Mouse (Mus musculus): Measurements from ENCODE around the gene Gng8.

Gene Gng8

DNA sequence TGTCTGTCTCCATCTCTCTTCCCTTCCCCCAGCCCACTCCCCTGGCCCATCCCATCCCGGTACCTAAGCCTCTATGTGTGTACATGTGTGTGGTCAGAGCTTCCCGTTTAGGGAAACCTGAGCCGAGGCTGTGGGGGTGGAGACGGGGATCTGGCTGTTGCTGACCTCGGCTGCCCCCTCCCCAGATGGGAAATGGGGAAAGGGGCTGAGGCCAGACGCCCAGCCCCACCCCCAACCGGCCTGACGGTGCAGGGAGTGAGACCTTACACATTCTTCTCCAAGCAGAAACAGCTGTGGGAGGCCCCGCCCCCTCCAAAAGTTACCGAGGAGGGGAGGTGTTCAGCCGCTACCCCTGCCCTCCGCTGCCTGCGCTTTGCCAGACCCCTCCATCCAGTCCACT lies 15.0 kb upstream of the Gng8 start:
- peak; percentile 58 for DNase-seq

DNA sequence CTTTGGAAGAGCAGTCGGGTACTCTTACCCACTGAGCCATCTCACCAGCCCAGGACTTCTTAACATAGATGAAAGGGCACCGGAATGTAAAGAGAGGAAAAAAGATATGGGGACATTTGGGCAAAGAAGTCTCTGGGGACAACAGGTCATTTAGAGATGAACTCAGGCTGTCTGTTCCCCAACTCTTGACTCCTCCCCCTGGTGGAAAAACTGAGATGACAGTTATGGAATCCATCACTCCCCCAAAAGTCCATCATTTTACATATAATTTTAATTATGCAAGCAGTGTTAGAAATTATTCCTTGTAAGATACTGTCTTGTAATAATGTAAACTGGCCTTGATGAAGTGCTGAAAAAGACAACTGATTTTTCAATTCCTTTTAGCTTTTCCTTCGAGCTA lies 13.9 kb upstream of the Gng8 start:
- no peak for DNase-seq

DNA sequence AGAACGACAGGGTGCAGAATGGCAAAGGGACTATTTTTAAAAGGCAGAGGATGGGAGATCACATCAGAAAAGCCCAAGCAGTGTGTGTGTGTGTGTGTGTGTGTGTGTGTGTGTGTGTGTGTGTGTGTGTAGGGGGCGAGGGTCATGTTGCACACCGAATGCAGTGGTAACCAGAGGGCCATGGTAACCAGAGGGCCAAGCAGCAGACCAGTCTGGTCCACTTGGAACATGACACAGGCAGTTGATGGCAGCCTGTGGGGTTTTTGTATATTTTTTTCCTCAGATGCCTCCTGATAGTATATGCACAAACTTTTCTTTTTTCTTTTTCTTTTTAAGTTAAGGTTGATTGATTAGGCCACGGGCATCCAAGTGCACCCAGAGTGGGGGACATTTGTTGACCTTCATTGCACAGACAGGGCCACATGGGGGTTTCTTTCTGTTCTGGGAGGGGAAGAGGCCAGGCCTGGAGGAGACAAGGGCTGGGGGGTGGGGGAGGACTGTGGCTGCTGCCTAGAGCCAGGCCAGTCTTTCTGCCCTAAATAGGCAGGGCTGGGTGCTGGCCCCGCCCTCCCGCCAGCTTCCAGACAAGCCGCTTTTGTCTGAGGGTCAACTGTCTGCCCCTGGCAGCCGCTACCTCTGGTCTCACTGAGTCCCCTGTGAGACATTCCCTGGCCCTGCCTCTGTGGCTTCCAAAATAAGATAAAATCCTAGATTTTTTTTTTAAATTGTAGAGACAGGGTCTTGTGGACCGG lies 11.6 kb upstream of the Gng8 start:
- peak; percentile 95 for DNase-seq

DNA sequence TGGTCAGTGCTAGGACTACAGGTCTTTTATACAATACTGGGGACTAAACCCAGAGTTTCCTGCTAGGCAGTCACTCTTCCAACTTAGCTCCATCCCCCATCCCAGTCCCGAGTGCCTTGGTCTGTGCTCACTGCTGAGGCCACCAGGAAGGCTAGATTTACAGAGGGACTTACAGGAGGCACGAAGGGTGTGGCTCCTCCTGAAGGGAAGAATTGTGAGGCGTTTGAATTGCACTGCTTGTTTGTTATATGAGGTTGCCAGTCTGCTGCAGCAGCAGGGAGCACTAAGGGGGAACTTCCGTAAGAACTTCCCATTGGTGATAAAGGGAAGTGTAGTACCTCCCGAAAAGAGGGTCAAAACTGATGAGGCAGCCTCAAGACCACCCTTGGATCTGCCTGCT lies 11.0 kb upstream of the Gng8 start:
- no peak for DNase-seq

DNA sequence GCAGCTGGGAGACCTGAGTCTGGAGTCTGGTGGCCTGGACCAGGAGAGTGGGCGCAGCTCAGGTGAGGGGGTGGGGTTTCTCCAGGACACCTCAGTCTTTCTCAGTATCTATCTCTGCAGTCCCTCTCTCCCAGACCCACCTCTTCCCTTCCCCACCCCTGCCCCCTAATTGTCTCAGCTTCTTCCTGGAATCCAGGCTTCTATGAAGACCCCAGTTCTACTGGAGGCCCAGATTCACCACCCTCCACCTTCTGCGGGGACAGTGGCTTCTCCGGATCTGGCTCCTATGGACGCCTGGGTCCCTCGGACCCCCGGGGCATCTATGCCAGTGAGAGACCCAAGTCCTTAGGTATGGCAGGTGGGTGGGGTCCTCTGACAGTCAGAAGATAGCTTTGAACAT lies 8.4 kb upstream of the Gng8 start:
- no peak for DNase-seq

DNA sequence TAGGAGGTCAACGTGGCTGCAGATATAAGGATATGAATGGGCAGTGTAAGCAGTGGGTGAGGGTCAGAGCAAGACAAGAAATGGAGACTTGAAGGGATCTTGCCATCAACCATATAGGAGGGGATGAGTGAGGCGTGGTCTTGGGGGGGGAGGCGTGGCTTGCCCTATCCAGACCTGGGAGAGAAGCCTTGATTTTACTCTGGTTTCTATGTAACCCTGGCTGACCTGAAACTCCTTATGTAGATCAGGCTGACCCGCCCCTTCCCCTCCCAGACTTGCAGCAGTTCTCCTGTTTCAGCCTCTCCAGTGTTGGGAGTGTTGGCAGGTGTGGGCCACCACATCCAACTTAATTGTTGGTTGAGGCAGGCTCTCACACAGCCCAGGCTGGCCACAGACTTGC lies 7.3 kb upstream of the Gng8 start:
- no peak for DNase-seq

DNA sequence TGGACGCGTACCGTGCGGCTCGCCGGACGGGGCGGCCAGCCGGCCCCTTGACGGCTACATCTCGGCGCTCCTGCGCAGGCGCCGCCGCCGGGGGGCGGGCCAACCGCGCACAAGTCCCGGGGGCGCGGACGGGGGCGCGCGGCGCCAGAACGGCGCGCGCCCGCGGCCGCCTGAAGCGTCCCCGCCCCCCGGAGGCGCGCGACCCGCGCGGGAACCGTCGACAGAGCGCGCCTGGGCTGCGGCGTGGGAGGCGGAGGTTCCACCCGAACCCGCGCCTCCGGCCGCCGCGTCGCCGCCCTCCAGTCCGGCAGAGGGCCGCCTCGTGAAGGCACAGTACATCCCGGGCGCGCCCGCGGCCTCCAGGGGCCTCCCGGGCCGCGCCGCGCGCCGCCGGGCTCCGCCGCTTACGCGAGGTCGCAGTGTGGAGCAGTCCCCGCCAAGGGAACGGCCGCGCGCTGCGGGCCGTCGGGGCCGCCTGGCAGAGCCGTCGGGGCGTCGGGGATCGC lies 6.3 kb upstream of the Gng8 start:
- peak; percentile 52 for DNase-seq

DNA sequence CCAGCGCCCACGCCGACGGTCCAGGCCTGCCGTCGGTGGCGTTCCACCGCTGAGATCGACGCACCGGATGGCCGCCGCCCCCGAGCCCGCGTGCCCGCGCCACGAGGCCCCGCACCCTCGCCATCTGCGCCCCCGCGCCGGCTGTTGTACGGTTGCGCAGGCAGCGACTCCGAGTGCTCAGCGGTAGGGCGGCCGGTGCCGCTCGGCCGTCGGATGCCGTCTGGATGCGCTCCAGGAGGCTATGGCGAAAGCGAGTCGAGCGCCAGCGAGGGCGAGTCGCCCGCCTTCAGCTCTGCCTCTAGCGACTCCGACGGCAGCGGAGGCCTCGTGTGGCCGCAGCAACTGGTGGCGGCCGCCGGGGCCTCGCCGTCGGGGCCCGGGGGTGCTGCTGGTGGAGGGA lies 5.7 kb upstream of the Gng8 start:
- DNase-seq: no peak

DNA sequence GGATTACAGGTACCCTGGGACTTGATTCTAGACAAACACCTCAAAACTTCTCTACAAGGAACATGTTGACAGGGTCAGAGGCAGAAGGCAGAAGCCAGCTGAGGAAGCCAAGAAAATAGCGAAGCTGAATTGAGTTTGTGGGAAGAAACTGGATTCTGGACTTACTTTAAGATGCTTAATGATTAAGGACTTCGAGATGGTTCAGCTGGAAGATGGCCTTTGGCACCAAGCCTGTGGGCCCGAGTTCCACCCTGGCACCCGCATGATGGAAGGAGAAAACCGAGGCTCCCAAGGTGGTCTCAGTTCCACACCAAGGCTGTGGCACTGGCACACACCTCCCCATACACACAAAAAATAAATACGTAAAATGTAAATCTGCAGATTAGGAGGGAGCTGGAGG lies 1.1 kb upstream of the Gng8 start:
- no peak for DNase-seq

DNA sequence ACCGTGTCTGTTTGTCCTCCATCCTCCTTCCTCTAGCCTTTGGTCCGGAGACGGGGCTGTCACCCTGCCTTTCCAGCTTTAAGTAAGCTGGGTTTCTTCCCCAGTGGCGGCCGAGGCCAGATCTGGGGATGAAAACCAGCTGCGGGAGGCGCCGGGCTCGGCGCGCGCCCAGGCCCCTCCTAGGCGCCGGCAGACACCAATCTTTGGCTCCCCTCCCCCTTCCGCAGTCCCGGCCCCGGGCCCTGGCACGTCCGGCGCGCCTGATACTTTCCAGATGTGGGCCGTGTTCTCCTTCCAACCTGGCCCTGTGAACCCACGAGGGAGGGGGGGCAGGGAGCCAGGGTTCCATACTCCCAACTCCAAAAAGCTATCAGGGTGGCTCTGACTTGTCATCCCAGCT lies 642 bp upstream of the Gng8 start:
- DNase-seq: no peak

DNA sequence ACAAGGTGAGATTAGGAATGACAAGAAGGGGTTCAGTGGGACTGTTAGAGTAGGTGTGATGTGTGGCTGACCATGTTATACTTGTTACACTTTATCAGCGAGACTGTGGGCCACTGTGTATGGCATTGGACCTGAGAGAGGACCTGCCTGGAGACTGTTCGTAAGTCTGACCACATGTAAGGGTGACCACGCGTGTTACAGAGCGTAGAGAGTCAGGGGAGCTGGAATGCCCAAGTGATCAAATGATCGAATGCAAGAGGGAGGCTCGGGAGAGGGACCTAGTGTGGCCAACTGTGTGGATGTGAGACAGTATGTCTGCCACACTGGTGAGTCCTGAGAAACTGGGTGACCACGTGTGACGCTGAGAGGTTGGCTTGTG lies 755 bp downstream of the Gng8 start:
- no peak for DNase-seq

DNA sequence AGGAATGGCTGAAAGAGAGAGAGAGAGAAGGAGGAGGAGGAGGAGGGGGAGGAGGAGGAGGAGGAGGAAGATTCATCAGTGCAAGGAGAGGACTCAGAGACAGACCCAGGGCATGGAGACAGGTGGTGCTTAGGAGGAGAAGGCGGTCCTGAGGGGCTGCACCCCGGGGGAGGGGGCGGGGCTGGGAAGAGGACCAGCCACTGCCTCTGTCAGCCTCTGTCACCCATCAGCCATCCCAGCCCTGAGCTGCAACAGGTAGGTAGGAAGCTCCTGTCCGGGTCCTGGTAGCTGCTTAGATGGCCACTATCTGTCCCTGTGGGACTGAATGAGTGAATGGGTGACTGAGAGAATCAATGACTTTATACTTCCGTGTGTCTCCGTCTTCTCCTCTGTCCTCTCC lies 2.0 kb downstream of the Gng8 start:
- DNase-seq: no peak

DNA sequence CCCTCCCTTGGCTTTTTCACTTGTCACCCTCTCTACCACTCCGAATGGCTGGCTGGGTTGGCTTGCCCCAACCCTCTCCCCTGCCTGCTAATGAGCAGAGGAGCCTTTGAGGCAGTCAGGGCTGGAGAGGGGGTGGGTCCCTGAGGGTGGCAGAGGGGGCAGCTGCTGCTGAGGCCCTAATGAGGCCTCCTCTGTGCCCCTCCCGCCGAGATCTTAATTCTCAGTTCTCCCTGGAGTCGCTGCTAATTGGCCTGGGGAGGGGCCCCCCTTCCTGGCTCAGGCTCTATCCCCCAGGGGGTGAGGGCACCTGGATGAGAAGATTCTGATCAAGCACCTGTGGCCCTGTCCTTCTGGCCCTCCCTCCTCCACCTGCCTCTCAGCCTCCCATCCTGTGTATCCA lies 2.7 kb downstream of the Gng8 start:
- peak; percentile 90 for DNase-seq

DNA sequence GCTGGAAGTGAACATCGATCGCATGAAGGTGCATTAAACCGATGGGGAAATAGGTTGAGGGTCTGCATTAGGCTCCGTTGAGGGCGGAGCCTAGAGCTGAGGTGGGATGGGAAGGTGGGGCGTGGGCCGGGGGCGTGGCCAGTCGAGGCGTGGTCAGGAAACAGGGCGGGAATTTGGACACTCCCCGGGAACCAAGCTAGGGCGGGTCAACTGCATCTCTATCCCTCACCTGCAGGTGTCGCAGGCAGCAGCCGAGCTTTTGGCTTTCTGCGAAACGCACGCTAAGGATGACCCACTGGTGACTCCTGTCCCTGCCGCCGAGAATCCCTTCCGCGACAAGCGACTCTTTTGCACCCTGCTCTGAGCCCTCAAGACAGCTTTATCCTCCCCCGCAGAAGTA lies 3.4 kb downstream of the Gng8 start:
- DNase-seq: peak; percentile 90

DNA sequence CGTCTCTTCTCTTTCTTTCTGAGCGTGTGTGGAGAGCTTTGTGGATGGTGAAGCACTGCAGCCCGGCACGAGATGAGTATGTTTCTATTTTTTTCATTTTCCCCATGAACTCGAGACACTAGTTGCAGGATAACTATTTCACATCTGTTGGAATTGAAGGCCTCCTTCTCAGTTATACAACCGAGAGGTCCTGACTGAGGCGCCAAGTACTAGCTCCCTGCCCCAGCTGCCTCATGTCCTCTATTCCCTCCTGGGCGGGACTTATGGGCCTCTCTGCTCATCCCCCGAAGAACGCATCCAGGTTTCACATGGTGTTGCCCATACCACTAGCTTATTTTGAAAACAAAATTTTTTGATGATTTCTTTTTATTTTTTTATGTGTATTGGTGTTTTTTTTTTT lies 3.9 kb downstream of the Gng8 start:
- DNase-seq: no peak

DNA sequence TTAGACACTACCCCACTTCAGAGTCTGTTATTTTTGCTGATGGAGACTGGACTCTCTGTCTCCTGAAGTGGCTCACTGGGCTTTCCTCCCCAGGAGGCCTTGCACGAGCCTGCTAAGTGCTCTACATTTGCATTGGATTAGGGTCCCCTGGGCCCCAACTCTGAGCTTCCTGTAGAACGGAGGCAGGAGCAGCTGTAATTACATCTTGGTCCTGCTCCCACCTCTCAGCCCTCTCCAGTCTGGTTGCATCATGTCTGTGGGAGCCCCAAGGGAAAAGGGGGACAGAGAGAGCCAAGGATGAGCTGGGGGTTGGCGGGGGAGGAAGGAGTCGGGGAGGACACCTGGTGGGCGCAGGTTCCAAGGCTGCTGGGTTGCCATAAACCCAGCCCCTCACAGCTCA lies 8.9 kb downstream of the Gng8 start:
- DNase-seq: peak; percentile 64

DNA sequence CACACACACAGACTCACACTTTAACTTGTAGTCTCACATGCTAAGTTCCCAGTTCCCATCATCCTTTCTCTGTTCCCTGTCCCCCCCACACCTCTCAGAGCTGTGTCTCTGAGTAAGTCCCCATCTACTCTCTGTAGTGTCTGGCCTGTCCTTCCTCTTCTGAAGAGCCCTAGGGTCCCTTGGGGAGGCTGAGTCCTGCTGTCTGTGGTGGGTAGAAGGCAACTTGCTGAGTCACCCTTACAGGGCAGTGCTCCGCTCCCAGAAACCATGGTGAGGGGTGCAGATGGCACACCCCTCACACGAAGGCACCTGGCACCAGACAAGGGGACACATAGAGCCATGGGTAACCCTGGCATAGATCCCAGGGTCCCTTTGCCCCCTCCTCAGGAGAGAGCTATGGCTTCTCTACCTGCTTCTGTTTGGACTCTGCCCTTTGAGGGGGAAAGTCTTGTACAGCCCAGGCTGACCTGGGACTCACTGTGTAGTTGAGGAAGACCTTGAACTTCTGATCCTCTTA lies 11.9 kb downstream of the Gng8 start:
- no peak for DNase-seq

DNA sequence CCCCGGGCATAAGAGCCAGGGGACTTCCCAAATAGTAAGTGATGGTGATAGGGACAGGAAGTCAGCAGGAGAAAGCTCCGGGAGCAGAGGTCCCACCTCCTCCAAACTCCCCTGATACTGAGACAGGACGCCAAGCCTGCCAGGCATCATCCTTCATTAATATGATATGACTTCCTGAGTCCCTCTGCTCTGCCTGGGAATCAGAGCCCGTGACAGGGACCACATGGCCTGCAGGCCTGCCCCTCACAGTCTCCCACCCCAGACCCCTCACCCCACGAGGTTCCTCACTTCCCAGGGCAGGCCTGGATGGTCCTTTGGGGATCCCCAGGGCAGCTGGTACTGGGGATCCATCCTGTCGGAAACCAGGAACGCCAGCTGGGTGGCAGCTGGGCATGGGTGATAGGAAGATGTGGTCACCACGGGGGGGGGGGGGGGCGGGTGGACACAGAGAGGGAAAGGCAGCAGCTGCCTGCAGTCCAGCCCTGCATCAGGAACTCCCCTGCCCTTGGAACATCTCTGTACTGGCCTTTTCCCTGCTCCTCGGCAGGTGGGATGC lies 12.6 kb downstream of the Gng8 start:
- no peak for DNase-seq

DNA sequence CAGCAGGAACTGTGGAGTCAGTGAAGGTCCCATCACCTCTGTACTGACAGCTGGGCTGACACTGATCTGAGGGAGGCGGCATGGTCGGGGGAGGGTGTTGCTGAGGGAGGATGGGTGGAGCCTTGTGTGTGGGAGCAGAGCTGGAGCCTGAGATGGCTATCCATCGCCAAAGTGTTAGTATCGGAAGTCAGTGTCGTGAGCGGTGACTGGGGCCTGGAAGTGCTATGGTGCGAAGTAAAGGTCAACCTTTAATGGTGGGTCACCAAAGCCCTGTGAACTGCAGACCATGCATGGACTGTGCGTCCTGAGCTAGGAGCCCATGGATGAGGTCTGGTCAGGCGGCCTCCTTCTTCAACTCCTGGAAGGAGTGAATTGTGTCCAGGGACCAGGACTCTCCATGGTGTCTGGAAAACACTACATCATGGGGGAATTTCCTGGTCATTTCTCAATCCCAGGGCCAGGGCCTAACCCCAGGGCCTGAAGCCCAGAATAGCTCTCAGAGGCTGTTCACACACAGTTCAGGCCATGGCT lies 14.0 kb downstream of the Gng8 start:
- no peak for DNase-seq

DNA sequence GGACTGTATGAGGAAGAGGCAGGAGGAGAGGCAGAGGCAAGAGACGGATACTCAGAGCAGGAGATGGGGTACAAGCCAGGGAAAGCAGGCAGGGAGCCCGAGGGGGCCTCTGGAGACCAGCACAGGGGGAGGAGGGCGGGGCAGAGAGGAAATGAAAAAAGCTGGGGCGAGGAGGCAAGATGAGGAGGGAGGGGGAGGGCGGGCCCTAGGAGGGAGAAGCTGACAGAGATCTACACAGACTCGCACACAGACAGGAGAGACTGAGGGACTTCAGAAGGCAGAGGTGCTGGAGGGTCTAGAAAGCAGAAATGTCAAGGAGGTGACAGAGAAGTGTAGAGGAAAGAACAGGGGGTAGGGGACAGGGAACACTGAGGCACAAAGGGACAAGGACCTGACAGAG lies 14.7 kb downstream of the Gng8 start, which contains the start of gene Ptgir:
Gene Ptgir (plus strand): TSS at position 210 of the 400 bp plus-strand sequence.
- no peak for DNase-seq

DNA sequence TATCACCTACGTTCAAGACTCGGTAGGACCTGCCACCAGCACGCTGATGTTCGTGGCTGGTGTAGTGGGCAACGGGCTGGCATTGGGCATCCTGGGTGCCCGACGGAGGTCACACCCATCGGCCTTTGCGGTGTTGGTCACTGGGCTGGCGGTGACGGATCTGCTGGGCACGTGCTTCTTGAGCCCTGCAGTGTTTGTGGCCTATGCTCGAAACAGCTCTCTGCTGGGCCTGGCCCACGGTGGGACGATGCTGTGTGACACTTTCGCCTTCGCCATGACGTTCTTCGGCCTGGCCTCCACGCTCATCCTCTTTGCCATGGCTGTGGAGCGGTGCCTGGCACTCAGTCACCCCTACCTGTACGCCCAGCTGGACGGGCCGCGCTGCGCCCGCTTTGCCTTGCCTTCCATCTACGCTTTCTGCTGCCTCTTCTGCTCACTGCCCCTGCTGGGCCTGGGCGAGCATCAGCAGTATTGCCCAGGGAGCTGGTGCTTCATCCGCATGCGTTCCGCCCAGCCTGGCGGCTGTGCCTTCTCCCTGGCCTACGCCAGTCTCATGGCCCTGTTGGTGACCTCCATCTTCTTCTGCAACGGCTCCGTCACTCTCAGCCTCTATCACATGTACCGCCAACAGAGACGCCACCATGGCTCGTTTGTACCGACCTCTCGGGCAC lies 15.4 kb downstream of the Gng8 start:
- no peak for DNase-seq

DNA sequence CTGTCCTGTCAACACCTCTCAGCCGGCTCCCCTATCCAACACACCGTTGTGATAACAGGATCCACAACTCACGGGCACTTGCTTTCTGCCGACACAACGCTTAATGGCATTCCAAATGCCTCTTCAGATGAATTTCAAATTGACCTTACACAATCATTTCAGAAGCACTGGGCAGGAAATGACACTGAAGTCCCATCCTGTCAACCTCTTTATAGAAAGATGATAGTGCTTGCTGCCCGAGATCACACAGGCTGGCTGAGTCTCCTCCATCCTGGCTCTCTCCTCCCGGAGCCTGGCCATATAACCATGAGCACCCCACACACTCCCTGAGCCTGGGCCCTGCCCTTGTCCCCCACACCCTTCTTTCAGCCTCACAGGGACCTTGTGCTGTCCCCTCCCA lies 16.3 kb downstream of the Gng8 start:
- no peak for DNase-seq

DNA sequence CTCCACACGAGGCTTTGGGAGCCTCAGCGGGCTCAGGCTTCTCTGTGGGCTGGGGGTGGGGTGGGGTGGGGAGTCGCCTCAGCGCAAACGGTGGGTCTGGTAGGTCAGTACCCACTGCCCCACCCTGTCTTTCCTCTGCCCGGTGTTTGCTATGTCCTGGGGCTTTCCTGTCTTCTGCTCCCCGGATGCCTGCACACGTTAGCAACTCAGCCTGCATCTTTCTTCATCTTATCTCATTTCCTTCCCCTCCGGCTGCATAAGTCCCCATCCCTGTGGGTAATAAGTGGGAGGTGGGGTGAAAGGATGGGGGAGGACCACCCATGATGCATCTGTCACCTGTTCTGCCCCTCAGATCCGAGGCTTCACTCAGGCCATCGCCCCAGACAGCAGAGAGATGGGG lies 16.8 kb downstream of the Gng8 start:
- DNase-seq: no peak

DNA sequence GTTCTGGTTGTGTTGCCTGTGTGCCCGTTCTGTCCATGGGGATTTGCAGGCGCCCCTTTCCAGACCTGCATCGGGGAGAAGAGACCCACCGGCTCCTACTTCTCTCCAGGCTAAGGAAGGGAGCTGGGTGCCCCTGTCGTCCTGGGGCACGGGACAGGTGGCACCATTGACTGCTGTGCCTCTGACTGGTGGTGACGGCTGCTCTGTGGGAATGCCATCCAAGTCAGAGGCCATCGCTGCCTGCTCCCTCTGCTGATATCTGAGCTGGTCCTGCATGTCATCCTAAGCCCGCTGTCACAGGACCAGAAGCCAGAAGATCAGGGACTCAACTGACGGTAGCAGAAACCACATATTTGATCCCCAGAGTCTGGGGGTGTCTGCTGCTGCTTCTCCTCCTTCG lies 17.3 kb downstream of the Gng8 start:
- DNase-seq: no peak

Measured in retina, postnatal 1 day (tissue).